Mouse (Mus musculus): ENCODE results near the gene Rab30. TPM values are rescaled to one million over a fixed set of nuclear protein-coding genes. Genes with fewer than 3 reads are reported as not detected.

Gene Rab30
- total RNA-seq, 2 experiments from 2014 or later = 6.5 to 7.7 TPM

DNA sequence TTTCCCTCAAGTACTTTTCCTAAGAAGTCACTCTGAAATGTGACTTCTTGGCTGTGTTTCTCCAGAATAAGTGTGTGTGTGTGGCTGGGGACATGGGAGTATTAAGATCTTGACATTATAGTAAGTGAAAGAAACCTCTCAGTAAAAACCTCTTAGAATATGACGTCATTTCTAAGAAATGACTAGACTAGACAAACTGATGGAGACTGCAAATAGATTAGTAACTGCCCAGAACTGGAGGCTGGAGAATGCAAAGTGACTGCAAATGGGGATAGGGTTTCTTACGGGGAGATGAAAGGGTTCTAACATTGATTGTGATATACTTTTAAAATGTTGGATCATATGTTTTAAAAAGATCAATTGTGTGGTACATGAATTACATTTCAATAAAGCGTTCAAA is 40.5 kb downstream of the Rab30 start:
- TF ChIP-seq CTCF (IDR thresholded peaks at IDR 0.05) = no peak
- H3K4me3 ChIP-seq = no peak overlapping the region
- intact Hi-C loops (cut with DNase I) = no loop called here
- H3K27ac ChIP-seq = peak overlapping the region; percentile 78
- no peak for DNase-seq

DNA sequence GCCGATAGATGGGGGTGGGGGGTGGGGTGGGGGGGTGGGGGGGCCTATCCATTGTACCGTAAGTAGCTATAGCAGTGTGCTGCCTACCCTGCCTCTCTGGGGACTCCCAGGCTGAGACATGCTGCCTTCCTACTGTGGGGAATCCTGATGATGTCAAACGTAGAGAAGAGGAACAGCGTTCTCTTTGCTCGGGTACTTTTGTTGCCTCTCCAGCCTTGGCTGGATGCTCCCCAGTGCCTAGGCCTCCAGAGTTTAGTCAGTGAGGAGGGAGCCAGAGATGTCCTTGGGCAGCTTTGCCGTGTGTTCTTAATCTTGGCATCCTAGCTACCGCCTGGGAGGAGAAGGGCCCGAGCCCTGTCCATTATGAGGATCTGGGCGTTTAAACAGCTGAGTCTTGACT is 41.1 kb downstream of the Rab30 start:
- Histone ChIP-seq H3K4me3 (peak overlapping the region; percentile 42), H3K27ac (peak overlapping the region; percentile 78)
- intact Hi-C loops (cut with DNase I) = no loop called here
- TF ChIP-seq CTCF (IDR thresholded peaks at IDR 0.05) = no peak
- DNase-seq = peak; percentile 57

DNA sequence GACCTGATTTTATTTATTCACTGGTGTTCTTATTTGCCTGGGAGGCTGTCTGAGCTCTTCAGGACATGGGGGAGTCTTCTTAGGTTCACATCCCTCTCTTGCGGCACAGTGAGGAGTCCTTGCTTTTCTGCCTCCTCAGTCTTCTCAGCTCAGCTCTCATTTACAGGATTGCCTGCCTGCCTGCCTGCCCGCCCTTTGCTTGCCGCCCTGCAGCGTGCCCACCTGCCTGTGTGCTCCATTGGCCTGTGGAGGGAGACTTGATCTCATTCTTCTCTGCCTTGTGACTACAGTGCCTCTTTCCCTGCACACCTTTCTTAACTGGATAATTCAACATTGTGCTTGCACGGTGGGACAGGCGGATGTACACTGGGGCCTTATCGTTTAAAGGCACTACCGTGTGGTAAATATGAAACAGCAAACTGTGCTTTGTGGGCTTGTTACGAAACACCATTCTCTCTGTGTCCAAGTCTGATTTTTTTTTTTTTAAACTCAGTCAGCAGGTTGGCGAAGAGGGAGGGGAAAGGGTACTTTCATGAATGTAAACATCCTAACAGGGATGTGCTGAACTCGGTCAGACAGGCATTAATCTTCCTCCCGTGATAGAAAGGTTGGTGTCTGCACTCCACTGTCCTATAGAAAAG is 41.9 kb downstream of the Rab30 start:
- no peak for TF ChIP-seq CTCF (IDR thresholded peaks at IDR 0.05)
- H3K27ac ChIP-seq = peak overlapping the region; percentile 78
- intact Hi-C loops (cut with DNase I) = no loop called here
- H3K4me3 ChIP-seq = peak overlapping the region; percentile 42
- DNase-seq = no peak

DNA sequence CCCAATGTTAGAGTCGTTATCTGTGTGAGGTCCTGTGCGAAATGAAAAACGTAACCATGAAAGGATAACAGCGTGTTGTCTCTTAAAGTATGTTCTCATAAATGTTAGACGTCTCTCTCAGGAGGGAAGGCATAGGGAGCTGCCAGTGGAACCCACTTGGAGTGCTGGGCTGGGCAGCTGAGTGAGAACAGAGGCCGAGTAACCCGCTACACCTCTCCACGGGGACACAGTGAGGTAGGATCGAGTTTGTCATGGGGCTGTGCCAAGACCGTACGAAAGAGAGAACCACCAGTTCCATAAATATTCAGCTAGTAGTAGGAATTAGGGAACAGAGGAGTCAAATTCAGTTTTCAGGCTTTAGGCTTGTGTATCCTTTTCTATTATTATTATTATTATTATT is 42.5 kb downstream of the Rab30 start:
- TF ChIP-seq CTCF (IDR thresholded peaks at IDR 0.05) = no peak
- intact Hi-C loops (cut with DNase I) = no loop called here
- Histone ChIP-seq H3K27ac (peak overlapping the region; percentile 78), H3K4me3 (no peak overlapping the region)
- no peak for DNase-seq

DNA sequence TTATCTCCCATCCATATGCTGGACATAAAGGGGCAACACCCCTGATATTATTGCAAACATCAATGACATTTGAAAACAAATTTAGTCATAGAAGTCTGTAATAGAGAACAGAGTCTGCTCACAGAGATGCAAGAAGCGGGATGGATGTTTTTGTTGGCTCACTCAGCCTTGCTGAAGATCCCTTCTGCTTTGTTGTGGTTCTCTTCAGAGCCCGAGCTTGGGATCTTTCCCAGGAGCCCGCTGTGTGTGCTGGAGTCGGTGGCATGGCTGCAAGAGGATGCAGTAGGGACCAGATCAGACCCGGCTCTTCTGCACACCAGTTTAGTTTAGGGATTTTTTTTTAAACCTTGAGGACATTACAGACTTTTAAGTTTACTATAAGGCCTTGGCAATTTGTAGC is 54.3 kb downstream of the Rab30 start:
- Histone ChIP-seq H3K4me3 (no peak overlapping the region), H3K27ac (peak overlapping the region; percentile 16; the same call in 1 of the 2 replicates)
- no peak for TF ChIP-seq CTCF (IDR thresholded peaks at IDR 0.05)
- no peak for DNase-seq
- intact Hi-C loops (cut with DNase I) = loop anchor here (5.0 kb wide), 1 partner anchor 38 kb away; no protein-coding TSS in a partner anchor

DNA sequence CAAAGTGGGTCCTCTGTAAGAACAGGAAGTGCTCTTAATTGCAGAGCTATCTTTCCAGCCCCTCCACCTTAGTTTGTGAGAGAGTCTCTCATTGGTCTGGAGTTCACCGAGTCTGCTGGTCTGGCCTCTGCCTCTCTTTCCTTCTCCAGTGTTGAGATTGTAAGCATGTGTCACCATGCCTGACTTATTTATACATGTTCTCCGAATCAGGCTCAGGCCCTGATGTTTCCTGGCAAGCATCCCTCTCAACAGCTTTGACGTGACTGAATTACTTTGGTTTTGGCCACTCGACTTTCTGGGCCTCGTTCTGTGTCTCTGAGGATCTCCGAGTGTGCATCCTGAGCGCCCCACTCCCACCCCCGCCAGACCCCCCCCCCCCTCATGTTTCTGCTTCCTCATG is 55.4 kb downstream of the Rab30 start:
- peak; percentile 49 for DNase-seq
- intact Hi-C loops (cut with DNase I) = loop anchor here (5.0 kb wide), 1 partner anchor 40 kb away; no protein-coding TSS in a partner anchor
- H3K4me3 ChIP-seq = no peak overlapping the region
- H3K27ac ChIP-seq = peak overlapping the region; percentile 64
- no peak for TF ChIP-seq CTCF (IDR thresholded peaks at IDR 0.05)

DNA sequence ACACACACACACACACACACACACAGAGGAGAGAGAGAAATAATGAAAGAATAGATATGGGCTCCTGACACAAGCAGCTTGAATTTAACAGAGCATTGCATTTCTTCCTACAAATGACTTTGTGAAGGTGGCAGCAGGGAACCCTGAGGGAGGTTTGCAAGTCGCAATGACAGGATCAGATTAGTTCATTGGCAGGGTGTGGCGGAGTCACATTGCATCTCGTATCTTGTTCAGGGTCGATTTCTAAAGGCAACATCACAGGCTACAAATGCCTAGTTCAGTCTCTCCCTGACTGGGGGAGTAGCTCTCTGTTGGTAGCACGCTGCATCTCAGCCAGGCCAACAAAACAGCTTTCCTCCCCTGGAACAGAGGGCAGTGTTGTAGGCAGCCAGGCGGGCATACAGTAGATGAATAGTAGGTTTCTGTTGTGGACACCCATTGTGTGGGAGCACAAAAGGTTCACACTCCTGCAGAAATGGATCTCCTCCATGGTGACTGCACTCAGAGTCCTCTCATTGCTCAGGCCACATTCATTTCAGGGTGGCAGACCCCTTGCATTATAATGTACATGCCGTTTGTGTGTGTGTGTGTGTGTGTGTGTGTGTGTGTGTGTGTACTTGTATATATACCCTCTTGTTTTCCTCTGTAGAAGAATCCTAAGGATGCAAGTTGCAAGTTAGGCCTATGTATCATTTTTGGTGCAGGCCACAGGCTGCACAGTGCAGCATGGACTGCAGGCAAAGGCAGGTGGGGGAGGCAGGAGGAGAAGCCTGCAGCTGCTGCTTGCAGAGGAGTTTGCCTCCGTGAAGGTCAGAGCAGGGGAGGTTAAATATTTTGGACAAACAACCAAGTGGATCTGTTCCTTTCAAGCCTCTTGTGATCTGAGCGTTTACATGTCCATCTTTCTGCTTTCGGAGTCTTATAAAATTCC is 58.5 kb downstream of the Rab30 start:
- Histone ChIP-seq H3K4me3 (no peak overlapping the region), H3K27ac (peak overlapping the region; percentile 72)
- intact Hi-C loops (cut with DNase I) = loop anchor here (5.0 kb wide), 1 partner anchor 43 kb away; no protein-coding TSS in a partner anchor
- TF ChIP-seq CTCF (IDR thresholded peaks at IDR 0.05) = no peak
- DNase-seq = peak; percentile 51

DNA sequence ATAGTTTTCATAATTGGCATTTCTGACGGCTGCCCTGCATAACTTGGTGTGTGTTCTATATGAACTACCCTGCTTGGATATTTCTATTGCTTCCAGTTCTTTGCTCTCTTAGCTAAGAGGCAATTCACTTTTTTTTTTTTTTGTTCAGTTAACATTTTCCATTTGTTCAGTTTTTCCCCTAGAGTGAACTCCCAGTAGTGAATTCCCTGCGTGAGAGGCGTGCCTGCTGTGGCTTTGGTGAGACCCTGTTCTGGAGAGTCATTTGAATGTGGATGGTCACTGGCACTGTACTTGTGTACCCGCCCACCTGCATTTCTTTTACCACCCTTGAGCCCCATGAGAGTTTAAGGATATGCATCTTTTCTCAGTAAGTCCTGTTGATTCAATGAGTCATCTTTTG is 60.8 kb downstream of the Rab30 start:
- TF ChIP-seq CTCF (IDR thresholded peaks at IDR 0.05) = no peak
- H3K4me3 ChIP-seq = no peak overlapping the region
- intact Hi-C loops (cut with DNase I) = no loop called here
- no peak overlapping the region for H3K27ac ChIP-seq
- DNase-seq = no peak

DNA sequence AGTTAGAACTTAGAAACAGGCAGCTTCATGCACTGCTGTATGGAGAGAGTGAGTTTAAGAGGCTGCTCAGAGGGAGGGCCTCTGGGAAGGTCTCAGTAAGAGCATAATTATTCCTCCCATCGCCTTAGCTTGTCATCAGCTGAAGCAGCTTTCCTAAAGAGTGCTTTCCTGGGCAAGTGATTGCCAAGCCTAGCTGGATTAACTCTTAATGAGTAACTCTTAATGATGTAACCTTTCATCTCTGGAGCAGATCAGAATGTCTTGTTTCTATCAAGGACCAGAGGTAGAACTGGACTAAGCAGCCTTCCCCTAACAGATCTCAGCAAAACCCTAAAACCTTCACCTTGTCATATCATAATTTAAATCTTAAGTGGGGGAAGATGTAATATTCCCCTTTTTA is 61.8 kb downstream of the Rab30 start:
- intact Hi-C loops (cut with DNase I) = no loop called here
- Histone ChIP-seq H3K4me3 (no peak overlapping the region), H3K27ac (no peak overlapping the region)
- DNase-seq = no peak
- no peak for TF ChIP-seq CTCF (IDR thresholded peaks at IDR 0.05)

DNA sequence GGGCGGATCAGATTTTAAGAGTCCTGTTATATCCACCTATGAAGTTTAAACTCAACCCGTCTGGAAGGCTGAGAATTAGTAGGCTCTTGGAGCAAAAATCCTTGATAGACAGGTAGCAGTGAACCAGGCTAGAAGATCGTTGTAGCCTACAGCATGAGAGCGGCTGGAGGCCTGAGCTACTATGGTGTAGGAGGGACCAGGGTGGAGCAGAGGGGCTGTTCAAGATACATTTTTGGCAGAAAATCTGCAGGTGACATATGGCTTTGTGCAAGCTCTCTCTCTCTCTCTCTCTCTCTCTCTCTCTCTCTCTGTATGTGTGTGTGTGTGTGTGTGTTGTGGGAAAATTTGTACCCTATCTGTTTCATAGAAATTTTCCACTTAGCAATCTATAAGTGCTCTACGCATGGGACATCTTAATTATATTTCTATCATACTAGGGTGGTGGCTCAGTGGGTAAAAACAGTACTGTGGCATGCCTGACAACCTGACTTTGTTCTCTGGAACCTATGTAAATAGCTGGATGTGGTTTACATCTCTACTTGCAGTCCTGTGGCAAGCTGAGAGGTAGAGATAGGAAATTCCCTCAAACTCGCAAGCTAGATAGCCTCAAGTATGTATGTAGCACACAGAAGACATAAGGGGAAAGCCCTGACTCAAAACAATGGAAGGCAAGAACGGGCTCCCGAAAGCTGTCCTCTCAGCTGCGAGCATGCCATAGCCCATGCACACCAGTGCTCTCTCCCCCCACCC is 63.7 kb downstream of the Rab30 start:
- intact Hi-C loops (cut with DNase I) = no loop called here
- TF ChIP-seq CTCF (IDR thresholded peaks at IDR 0.05) = no peak
- DNase-seq = no peak
- no peak overlapping the region for H3K27ac ChIP-seq
- H3K4me3 ChIP-seq = no peak overlapping the region

DNA sequence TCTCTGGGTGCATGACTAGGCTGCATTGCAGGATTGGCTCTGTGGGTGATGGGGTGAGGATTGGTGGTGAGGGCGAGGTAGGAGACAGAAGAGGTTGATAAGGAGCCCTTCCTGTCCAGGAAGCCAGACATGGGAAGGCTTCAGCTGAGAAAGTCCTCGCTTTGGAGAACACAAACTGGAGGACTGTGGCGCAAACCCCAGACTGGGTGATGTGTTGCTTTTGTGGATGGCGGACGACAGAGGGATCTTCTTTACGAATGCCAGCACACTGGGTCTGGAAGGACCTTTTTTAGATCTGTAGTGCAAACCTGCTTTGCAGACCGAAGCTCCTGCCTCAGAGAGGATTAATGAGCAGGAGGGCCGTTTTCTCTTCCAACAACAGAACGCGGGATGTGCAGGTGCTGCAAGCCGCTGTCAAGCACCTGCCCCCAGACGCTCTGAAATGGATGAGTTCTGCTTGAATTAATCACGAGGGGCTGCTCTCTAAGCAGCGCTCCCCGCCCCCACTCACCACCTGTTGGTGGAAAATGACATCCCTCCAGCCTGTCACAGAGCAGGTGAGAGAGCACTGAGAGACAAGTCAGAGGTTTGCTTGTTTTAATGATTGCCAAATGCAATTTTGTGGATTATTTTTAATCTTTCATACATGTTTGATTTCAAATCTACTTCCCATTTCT is 65.2 kb downstream of the Rab30 start:
- no peak for DNase-seq
- intact Hi-C loops (cut with DNase I) = no loop called here
- no peak overlapping the region for H3K4me3 ChIP-seq
- no peak for TF ChIP-seq CTCF (IDR thresholded peaks at IDR 0.05)
- H3K27ac ChIP-seq = no peak overlapping the region

DNA sequence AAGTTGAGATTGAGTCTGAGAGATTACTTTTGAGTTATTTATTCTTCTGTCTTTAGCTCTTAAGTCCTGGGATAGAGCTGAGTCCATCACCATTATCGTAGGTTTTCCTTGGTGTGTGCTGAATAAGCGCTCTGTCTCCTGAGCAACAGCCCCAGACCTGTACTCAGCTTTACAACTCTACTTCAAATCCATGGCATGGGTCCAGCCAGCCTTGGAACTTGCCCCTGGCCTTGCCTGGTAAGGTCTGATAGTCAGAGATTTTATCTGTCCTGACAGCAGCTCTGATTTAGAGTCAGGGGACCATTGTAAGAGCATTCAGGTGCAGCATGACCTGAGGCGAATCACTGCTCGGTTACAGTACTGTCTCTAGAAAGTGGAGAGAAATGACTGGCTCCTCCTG is 66.1 kb downstream of the Rab30 start:
- no peak overlapping the region for H3K27ac ChIP-seq
- no peak for TF ChIP-seq CTCF (IDR thresholded peaks at IDR 0.05)
- intact Hi-C loops (cut with DNase I) = no loop called here
- peak; percentile 31 for DNase-seq
- no peak overlapping the region for H3K4me3 ChIP-seq

Data from gastrocnemius, adult 2 months (tissue).